Mouse (Mus musculus) midbrain, postnatal 0 days (tissue): ENCODE results near the gene Sec24c. TPM values are rescaled to one million over a fixed set of nuclear protein-coding genes. Genes with fewer than 3 reads are reported as not detected.
A peak's percentile ranks its signal among the peaks of the same experiment; 100 is the strongest.

Experiments used
- ATAC-seq: fragments of 200-750 bp; cut with Nextera tagmentation; 2 replicates; pipeline ENCODE4 v1.8.0; 2017; ENCODE audit warnings: moderate number of reproducible peaks, mild to moderate bottlenecking, moderate TSS enrichment, moderate library complexity; ENCODE audit not compliant: low FRiP score
- DNase-seq: peaks from one replicate; pipeline ENCODE4 v3.0.0-alpha.2; 2015; ENCODE audit warnings: low spot score
- H3K27ac ChIP-seq: fragments of 300-500 bp; sonication (generic); 2 replicates; pipeline ENCODE4 v1.5.1; 2014; ENCODE audit warnings: low read depth, mild to moderate bottlenecking, low read length, mixed read lengths
- H3K27me3 ChIP-seq: fragments of 300-500 bp; sonication (generic); 2 replicates; pipeline ENCODE4 v1.6.1; 2014; ENCODE audit warnings: low read length, control low read depth, mixed read lengths; ENCODE audit not compliant: insufficient read depth
- H3K36me3 ChIP-seq: fragments of 300-500 bp; sonication (generic); 2 replicates; pipeline ENCODE4 v1.6.1; 2014; ENCODE audit warnings: low read length, control low read depth, mixed read lengths; ENCODE audit not compliant: insufficient read depth
- H3K4me1 ChIP-seq: fragments of 300-500 bp; sonication (generic); 2 replicates; pipeline ENCODE4 v1.6.1; 2014; ENCODE audit warnings: mild to moderate bottlenecking, control low read depth, antibody characterized with exemption, low read length, mixed read lengths; ENCODE audit not compliant: insufficient read depth
- H3K4me2 ChIP-seq: fragments of 300-500 bp; sonication (generic); 2 replicates; pipeline ENCODE4 v1.6.1; 2014; ENCODE audit warnings: low read depth, mild to moderate bottlenecking, low read length, mixed read lengths; ENCODE audit not compliant: poor library complexity, severe bottlenecking
- H3K4me3 ChIP-seq: fragments of 300-500 bp; sonication (generic); 2 replicates; pipeline ENCODE4 v1.5.1; 2014; ENCODE audit warnings: low read depth, mild to moderate bottlenecking, low read length, moderate library complexity
- H3K9ac ChIP-seq: fragments of 300-500 bp; sonication (generic); replicated peaks from 2 replicates; pipeline ENCODE4 v1.6.1; 2014; ENCODE audit warnings: mild to moderate bottlenecking, low read length, moderate library complexity, mixed read lengths; ENCODE audit not compliant: poor library complexity, severe bottlenecking
- H3K9me3 ChIP-seq: fragments of 300-500 bp; sonication (generic); 2 replicates; pipeline ENCODE4 v1.6.1; 2016; ENCODE audit warnings: low read length, control low read depth
- CTCF ChIP-seq: IDR thresholded peaks from 2 replicates; pipeline ENCODE4 v1.5.1; 2016; ENCODE audit warnings: antibody characterized with exemption, mild to moderate bottlenecking
- WGBS: fragments of 180-500 bp; shearing (Covaris S2); extraction: QIAGEN DNeasy Blood & Tissue Kit; methylation state at CpG from one replicate; pipeline ENCODE4 v1.1.7; 2014; 5-methylcytosine and 5-hydroxymethylcytosine counted together
- polyA plus RNA-seq: library from polyadenylated mRNA; unstranded; fragments of >200 nt; fragmentation: Nextera tagmentation; extraction: Ambion mirVana; gene quantifications from 2 replicates; pipeline ENCODE4 v1.2.1, GENCODE M21; 2015
- total RNA-seq: library from RNA; depleted of rRNA; stranded (reverse); fragments of >200 nt; gene quantifications from 2 replicates; pipeline ENCODE4 v1.2.3, GENCODE M21; 2014

The Sec24c gene
- total and polyA plus RNA-seq, 2 experiments from 2014 or later: 63.7 to 141 TPM

DNA sequence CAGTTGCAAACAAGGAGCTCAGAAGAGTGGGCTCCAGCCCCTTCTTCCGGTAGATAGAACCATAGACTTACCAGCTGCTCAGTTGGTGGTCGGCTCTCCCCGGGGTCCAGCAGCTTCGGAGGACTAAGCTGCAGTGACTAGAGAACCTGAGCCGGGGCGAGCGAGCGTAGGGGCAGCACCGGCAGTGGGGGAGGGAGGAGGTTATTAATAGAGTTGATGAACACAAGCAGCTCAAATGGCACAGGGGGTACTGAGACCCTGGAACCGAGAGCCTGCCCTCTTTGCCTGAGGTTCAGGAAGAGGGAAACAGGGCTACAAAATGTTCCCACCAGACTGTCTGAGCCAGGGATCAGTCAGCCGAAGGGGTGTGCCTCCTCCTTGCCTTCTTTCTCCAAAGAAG is 17.7 kb upstream of the Sec24c start, which contains the start of gene Myoz1:
TSS of gene Myoz1 (minus strand) at position 180 of the 400 bp plus-strand sequence.
- Histone ChIP-seq H3K4me1 (no peaks in the 10 kb centered on the region; the same call in 1 of the 2 replicates), H3K9ac (no peak within 1 kb of the TSS), H3K4me3 (no peak within 1 kb of the TSS), H3K27ac (no peak within 1 kb of the TSS), H3K9me3 (no peaks in the 10 kb centered on the region), H3K4me2 (no peak within 1 kb of the TSS), H3K36me3 (no peaks in the 10 kb centered on the region), H3K27me3 (no peaks in the 10 kb centered on the region)
- ATAC-seq (no peak), DNase-seq (no peak)
- 42% methylated on average over 11 of the region's 11 CpGs for WGBS
- no peak for TF ChIP-seq CTCF

DNA sequence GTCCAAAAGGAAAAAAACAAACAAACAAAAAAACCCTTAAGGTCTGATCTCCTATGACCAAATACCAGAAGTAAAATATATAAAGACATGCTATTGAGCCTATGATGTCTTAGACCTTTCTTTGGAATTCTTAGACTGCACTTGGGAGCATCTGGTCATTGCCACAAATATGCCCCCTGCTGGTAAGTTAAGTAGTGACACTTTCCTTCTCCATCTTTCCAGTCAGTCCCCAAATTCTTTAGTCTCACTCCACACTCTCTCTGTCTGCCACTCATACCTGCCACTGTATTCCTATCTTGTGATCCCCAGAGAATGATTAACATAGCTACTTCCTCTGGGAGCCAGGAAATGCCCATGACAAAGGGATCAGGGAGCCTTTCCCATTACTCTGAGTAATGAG is 15.8 kb upstream of the Sec24c start:
- Histone ChIP-seq H3K4me2 (no peak overlapping the region), H3K9me3 (no peaks in the 10 kb centered on the region), H3K9ac (no peak overlapping the region), H3K4me3 (no peak overlapping the region), H3K36me3 (no peaks in the 10 kb centered on the region), H3K27ac (no peak overlapping the region), H3K4me1 (peaks cover 6% of the 10 kb centered on the region; the same call in 1 of the 2 replicates), H3K27me3 (no peaks in the 10 kb centered on the region)
- ATAC-seq (no peak), DNase-seq (peak; percentile 67)
- peak; percentile 81 for TF ChIP-seq CTCF

DNA sequence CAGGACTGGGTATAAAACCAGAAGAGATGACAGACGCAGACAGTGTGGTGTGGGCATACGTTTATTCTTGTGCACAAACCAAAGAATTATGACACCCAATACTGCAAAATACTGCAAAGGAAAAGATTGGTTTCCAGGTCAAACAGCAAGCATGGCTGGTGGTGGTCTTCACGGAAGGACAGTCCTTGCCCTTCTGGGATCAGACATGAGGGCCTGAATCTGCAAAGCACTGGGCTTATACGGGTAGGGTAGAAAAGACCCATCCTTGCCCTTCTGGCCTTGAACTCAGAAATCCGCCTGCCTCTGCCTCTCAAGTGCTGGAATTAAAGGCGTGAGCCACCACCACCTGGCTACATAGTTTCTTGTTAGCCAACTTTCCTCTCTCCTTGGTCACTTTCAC is 15.2 kb upstream of the Sec24c start:
- no peak for TF ChIP-seq CTCF
- no peaks in the 10 kb centered on the region for H3K27me3 ChIP-seq
- no peaks in the 10 kb centered on the region for H3K9me3 ChIP-seq
- no peak overlapping the region for H3K27ac ChIP-seq
- no peaks in the 10 kb centered on the region for H3K36me3 ChIP-seq
- no peak for ATAC-seq
- 91% methylated on average over 6 of the region's 6 CpGs for WGBS
- DNase-seq: no peak
- H3K4me2 ChIP-seq: no peak overlapping the region
- peaks cover 6% of the 10 kb centered on the region; the same call in 1 of the 2 replicates for H3K4me1 ChIP-seq
- no peak overlapping the region for H3K4me3 ChIP-seq
- no peak overlapping the region for H3K9ac ChIP-seq

DNA sequence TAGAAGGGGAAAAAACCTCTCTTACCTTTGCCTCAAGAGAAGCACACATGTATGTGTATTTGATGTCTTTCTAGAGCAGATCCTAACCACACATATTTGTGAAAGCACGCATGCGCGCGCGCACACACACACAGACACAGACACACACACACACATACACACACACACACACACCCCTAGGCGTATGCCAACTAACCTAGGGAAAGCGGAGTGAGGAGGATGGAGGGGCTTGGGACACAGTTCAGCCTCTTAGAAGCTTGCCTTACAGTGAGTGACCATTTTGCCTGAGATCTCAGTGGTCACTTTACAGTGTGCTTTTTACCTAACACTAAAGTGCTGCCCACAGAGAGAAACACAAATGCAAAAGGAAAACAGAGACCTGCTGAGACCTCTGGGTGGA is 14.4 kb upstream of the Sec24c start:
- H3K9me3 ChIP-seq: no peaks in the 10 kb centered on the region
- no peaks in the 10 kb centered on the region for H3K36me3 ChIP-seq
- H3K4me1 ChIP-seq: peaks cover 6% of the 10 kb centered on the region; the same call in 1 of the 2 replicates
- DNase-seq: no peak
- no peak overlapping the region for H3K27ac ChIP-seq
- no peak overlapping the region for H3K9ac ChIP-seq
- no peaks in the 10 kb centered on the region for H3K27me3 ChIP-seq
- no peak for ATAC-seq
- 96% methylated on average over 7 of the region's 7 CpGs for WGBS
- no peak overlapping the region for H3K4me2 ChIP-seq
- H3K4me3 ChIP-seq: no peak overlapping the region
- TF ChIP-seq CTCF: no peak

DNA sequence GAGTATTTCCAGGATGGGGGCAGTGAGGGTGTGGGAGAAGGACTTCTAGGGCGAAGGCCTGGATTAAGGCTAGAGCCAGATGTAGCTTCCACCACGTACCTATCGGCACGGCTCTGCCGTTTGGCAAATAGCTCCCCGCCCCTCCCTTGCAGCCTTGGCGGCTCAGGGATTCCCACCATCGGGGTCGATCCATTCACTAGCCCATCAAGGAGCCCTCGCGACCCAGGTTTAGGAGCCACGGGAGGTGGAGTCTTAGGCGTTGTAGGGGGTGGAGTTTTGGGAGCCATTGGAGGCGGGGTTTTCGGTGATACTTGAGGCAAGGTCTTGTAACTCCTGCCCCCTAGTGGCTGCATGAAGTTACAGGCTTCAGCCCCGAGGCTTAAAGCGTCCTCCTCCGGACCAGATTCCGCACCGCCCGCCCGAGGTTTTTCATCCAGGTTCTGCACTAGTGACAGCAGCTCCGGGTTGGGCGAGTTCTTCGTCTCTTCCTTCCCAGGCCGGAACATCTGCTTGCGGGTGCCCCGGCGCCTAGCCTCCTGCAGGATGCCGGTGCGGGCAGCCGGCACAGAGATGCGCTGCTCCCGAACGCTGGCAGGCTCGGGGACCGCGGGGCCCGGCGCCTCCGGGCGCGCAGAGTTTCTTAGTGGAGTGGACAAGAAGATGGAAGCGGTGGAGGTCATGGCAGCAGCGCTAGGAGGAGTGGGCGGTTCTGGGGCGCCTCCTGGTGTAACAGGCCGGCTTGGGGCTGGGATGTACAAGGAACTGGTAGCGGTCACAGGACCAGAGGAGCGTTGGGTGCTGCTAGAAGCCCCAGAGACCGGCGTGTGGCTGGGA is 13.1 kb upstream of the Sec24c start:
- H3K9me3 ChIP-seq: no peaks in the 10 kb centered on the region
- DNase-seq: peak; percentile 99
- peak overlapping the region; percentile 73 for H3K9ac ChIP-seq
- peak overlapping the region; percentile 89 for H3K4me2 ChIP-seq
- ATAC-seq: peak; percentile 88
- TF ChIP-seq CTCF: peak; percentile 90
- peaks cover 6% of the 10 kb centered on the region; the same call in 1 of the 2 replicates for H3K4me1 ChIP-seq
- H3K27ac ChIP-seq: peak overlapping the region; percentile 83
- WGBS: 2% methylated on average over 52 of the region's 52 CpGs
- H3K36me3 ChIP-seq: no peaks in the 10 kb centered on the region
- peak overlapping the region; percentile 55 for H3K4me3 ChIP-seq
- H3K27me3 ChIP-seq: no peaks in the 10 kb centered on the region

DNA sequence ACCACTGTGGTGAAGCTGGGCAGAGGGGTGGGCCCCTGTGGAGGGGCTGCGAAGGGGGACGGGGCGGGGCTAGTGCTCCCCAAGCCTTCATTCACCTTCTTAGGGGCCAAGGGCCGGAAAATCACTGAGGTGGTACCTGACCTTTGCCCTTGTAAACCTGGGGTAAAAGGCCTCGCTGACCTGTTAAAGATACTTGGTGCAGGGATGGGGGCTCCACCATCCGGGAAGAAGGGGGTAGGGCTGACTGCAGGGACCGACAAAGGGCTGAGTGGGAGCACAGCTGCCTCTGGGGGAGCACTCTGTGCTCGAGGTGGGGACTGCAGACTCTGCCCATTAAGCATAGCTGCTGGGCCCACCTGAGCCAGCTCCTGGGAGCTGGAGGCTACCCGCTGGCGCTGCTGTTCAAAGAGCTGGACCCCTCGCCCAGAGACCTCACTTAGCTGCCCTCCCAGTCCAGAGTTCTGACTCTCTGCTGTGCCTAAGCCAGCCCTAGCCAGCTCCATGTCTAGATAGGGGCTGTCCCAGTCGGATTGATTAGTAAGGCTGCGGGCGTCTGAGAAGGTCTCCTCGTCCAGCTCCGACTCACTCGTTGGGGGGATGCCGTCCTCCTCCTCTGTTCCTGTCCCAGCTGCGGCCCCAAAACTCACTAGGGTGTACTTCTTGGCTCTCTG is 12.3 kb upstream of the Sec24c start:
- DNase-seq: peak; percentile 36
- TF ChIP-seq CTCF: no peak
- H3K4me2 ChIP-seq: peak overlapping the region; percentile 89
- H3K36me3 ChIP-seq: no peaks in the 10 kb centered on the region
- no peaks in the 10 kb centered on the region for H3K9me3 ChIP-seq
- 4% methylated on average over 19 of the region's 19 CpGs for WGBS
- H3K9ac ChIP-seq: peak overlapping the region; percentile 73
- peaks cover 6% of the 10 kb centered on the region; the same call in 1 of the 2 replicates for H3K4me1 ChIP-seq
- no peaks in the 10 kb centered on the region for H3K27me3 ChIP-seq
- H3K27ac ChIP-seq: peak overlapping the region; percentile 83
- ATAC-seq: peak; percentile 65
- H3K4me3 ChIP-seq: peak overlapping the region; percentile 55
